ENCODE assay signal across 28 mouse cellular contexts in genomic region chr1:28602383-28602782, GRCm38 (mm10).
DNase-seq lines count a peak whose midpoint lies in the region; ATAC-seq and TF ChIP-seq lines count a peak whose summit lies in the region.
"Had no signal": no experiment of that assay in that cellular context is flagged by ENCODE, and none has a peak within 500 bp of the region (broad histone marks: within the 10 kb centered on the region; RNA-seq: fewer than 3 reads in every experiment).

No protein-coding gene starts in this region.

- H3K9ac ChIP-seq in forebrain, embryonic 14.5 days (ENCODE audit: low read length): no peak overlapping the region
- no peak overlapping the region for H3K9ac ChIP-seq in forebrain, postnatal 0 days
- H3K9ac ChIP-seq in lung, embryonic 14.5 days: no peak overlapping the region
- H3K9ac ChIP-seq in midbrain, embryonic 14.5 days (replicated peaks; ENCODE audit: low read length): no peak overlapping the region
- no peak overlapping the region for H3K9ac ChIP-seq in midbrain, embryonic 13.5 days (replicated peaks)
- H3K9ac ChIP-seq: embryonic facial prominence, embryonic 13.5 days; embryonic facial prominence, embryonic 15.5 days; forebrain, embryonic 12.5 days; forebrain, embryonic 15.5 days had no signal

- WGBS in forebrain, embryonic 14.5 days: 82% methylated on average over 1 of the region's 1 CpGs
- WGBS in forebrain, postnatal 0 days: 76% methylated on average over 1 of the region's 1 CpGs
- 32% methylated on average over 1 of the region's 1 CpGs for WGBS in lung, embryonic 14.5 days
- WGBS in midbrain, embryonic 14.5 days: 70% methylated on average over 1 of the region's 1 CpGs
- 69% methylated on average over 1 of the region's 1 CpGs for WGBS in midbrain, embryonic 13.5 days

- DNase-seq in forebrain, embryonic 14.5 days (ENCODE audit: low spot score): peak; percentile 3
- no peak for DNase-seq in forebrain, postnatal 0 days
- DNase-seq in lung, embryonic 14.5 days: peak; percentile 55
- no peak for DNase-seq in lung, postnatal 4 days
- peak; percentile 12 for DNase-seq in midbrain, embryonic 14.5 days
- DNase-seq in telencephalon, adult 2 months (ENCODE audit: low read depth, low spot score): peak; percentile 23
- DNase-seq in spleen, postnatal 10 days (ENCODE audit: low spot score in 2 of 2): no peak
- DNase-seq: adrenal gland, adult 2 months; adrenal gland, postnatal 10 days; adrenal gland, postnatal 25 days; B cell, adult 2 months; cerebellum, adult 11 months; cerebellum, adult 18-20 months; cerebellum, adult 8-10 months; cerebellum, adult 9-11 months; cerebellum, postnatal 14 days; cerebellum, postnatal 36 days; embryo, embryonic 11 days had no signal

- TF ChIP-seq CTCF in forebrain, postnatal 0 days (IDR thresholded peaks at IDR 0.05; ENCODE audit: low read depth): no peak
- no peak for TF ChIP-seq CTCF in lung, embryonic 14.5 days (IDR thresholded peaks at IDR 0.05; ENCODE audit: low read depth)

- H3K4me1 ChIP-seq in forebrain, embryonic 14.5 days (ENCODE audit: control insufficient read depth, insufficient read depth, low read length): no peaks in the 10 kb centered on the region
- H3K4me1 ChIP-seq in forebrain, postnatal 0 days (ENCODE audit: insufficient read depth): no peaks in the 10 kb centered on the region
- no peaks in the 10 kb centered on the region for H3K4me1 ChIP-seq in lung, embryonic 14.5 days (ENCODE audit: insufficient read depth)
- no peaks in the 10 kb centered on the region for H3K4me1 ChIP-seq in midbrain, embryonic 14.5 days (ENCODE audit: control insufficient read depth, insufficient read depth, low read length)
- H3K4me1 ChIP-seq in midbrain, embryonic 13.5 days (replicated peaks): no peaks in the 10 kb centered on the region
- H3K4me1 ChIP-seq: embryonic facial prominence, embryonic 13.5 days; embryonic facial prominence, embryonic 15.5 days; forebrain, embryonic 10.5 days; forebrain, embryonic 12.5 days; forebrain, embryonic 15.5 days had no signal

- H3K27me3 ChIP-seq in forebrain, embryonic 14.5 days (replicated peaks; ENCODE audit: control insufficient read depth, insufficient read depth, low read length): no peaks in the 10 kb centered on the region
- no peaks in the 10 kb centered on the region for H3K27me3 ChIP-seq in forebrain, postnatal 0 days (ENCODE audit: insufficient read depth, low read length)
- H3K27me3 ChIP-seq in lung, embryonic 14.5 days (ENCODE audit: insufficient read depth, low read length): no peaks in the 10 kb centered on the region
- no peaks in the 10 kb centered on the region for H3K27me3 ChIP-seq in midbrain, embryonic 14.5 days (ENCODE audit: control insufficient read depth, insufficient read depth, low read length)
- H3K27me3 ChIP-seq in midbrain, embryonic 13.5 days: no peaks in the 10 kb centered on the region
- H3K27me3 ChIP-seq: CH12.LX; embryonic facial prominence, embryonic 13.5 days; embryonic facial prominence, embryonic 15.5 days; forebrain, embryonic 12.5 days; forebrain, embryonic 15.5 days had no signal

- no peak overlapping the region for H3K27ac ChIP-seq in forebrain, embryonic 14.5 days (ENCODE audit: low read depth, low read length)
- no peak overlapping the region for H3K27ac ChIP-seq in forebrain, postnatal 0 days (ENCODE audit: low read depth, low read length)
- H3K27ac ChIP-seq in lung, embryonic 14.5 days (ENCODE audit: low read depth): no peak overlapping the region
- H3K27ac ChIP-seq in midbrain, embryonic 14.5 days (replicated peaks; ENCODE audit: low read depth, low read length): no peak overlapping the region
- H3K27ac ChIP-seq in midbrain, embryonic 13.5 days: no peak overlapping the region
- H3K27ac ChIP-seq: embryonic facial prominence, embryonic 13.5 days; embryonic facial prominence, embryonic 15.5 days; forebrain, embryonic 10.5 days; forebrain, embryonic 12.5 days; forebrain, embryonic 15.5 days had no signal

- no peaks in the 10 kb centered on the region for H3K9me3 ChIP-seq in forebrain, embryonic 14.5 days (replicated peaks; ENCODE audit: control insufficient read depth, low read length)
- no peaks in the 10 kb centered on the region for H3K9me3 ChIP-seq in forebrain, postnatal 0 days (ENCODE audit: low read length)
- H3K9me3 ChIP-seq in lung, embryonic 14.5 days (ENCODE audit: low read depth, low read length): no peaks in the 10 kb centered on the region
- no peaks in the 10 kb centered on the region for H3K9me3 ChIP-seq in midbrain, embryonic 14.5 days (ENCODE audit: control insufficient read depth, low read length)
- H3K9me3 ChIP-seq in midbrain, embryonic 13.5 days: no peaks in the 10 kb centered on the region
- H3K9me3 ChIP-seq: embryonic facial prominence, embryonic 13.5 days; embryonic facial prominence, embryonic 15.5 days; forebrain, embryonic 10.5 days; forebrain, embryonic 12.5 days; forebrain, embryonic 15.5 days; G1E had no signal

- H3K4me2 ChIP-seq in forebrain, embryonic 14.5 days (ENCODE audit: low read length): no peak overlapping the region
- H3K4me2 ChIP-seq in forebrain, postnatal 0 days (ENCODE audit: low read depth): no peak overlapping the region
- no peak overlapping the region for H3K4me2 ChIP-seq in lung, embryonic 14.5 days
- no peak overlapping the region for H3K4me2 ChIP-seq in midbrain, embryonic 14.5 days (ENCODE audit: low read length)
- H3K4me2 ChIP-seq in midbrain, embryonic 13.5 days (replicated peaks): no peak overlapping the region
- H3K4me2 ChIP-seq: embryonic facial prominence, embryonic 13.5 days; embryonic facial prominence, embryonic 15.5 days; forebrain, embryonic 12.5 days; forebrain, embryonic 15.5 days had no signal

- ATAC-seq in forebrain, embryonic 14.5 days: no peak
- no peak for ATAC-seq in forebrain, postnatal 0 days
- no peak for ATAC-seq in lung, embryonic 14.5 days (ENCODE audit: insufficient read depth)
- no peak for ATAC-seq in midbrain, embryonic 14.5 days (ENCODE audit: low FRiP score, low TSS enrichment)
- ATAC-seq in midbrain, embryonic 13.5 days: no peak
- ATAC-seq: CD4-positive, CD25-positive, alpha-beta regulatory T cell, adult 4 months; forebrain, embryonic 15.5 days had no signal

- no peaks in the 10 kb centered on the region for H3K36me3 ChIP-seq in forebrain, embryonic 14.5 days (ENCODE audit: control insufficient read depth, insufficient read depth, low read length)
- H3K36me3 ChIP-seq in forebrain, postnatal 0 days (ENCODE audit: insufficient read depth): no peaks in the 10 kb centered on the region
- H3K36me3 ChIP-seq in lung, embryonic 14.5 days (ENCODE audit: insufficient read depth): no peaks in the 10 kb centered on the region
- no peaks in the 10 kb centered on the region for H3K36me3 ChIP-seq in midbrain, embryonic 14.5 days (ENCODE audit: control insufficient read depth, insufficient read depth, low read length)
- H3K36me3 ChIP-seq in midbrain, embryonic 13.5 days: no peaks in the 10 kb centered on the region
- H3K36me3 ChIP-seq: embryonic facial prominence, embryonic 13.5 days; embryonic facial prominence, embryonic 15.5 days; forebrain, embryonic 10.5 days; forebrain, embryonic 12.5 days; forebrain, embryonic 15.5 days; G1E had no signal

- H3K4me3 ChIP-seq in forebrain, embryonic 14.5 days (ENCODE audit: low read depth, low read length): no peak overlapping the region
- H3K4me3 ChIP-seq in forebrain, postnatal 0 days (ENCODE audit: low read depth, low read length): no peak overlapping the region
- no peak overlapping the region for H3K4me3 ChIP-seq in lung, embryonic 14.5 days (ENCODE audit: low read depth, low read length)
- H3K4me3 ChIP-seq in midbrain, embryonic 14.5 days (replicated peaks; ENCODE audit: low read depth, low read length): no peak overlapping the region
- H3K4me3 ChIP-seq in midbrain, embryonic 13.5 days (replicated peaks): no peak overlapping the region
- H3K4me3 ChIP-seq: embryonic facial prominence, embryonic 13.5 days; embryonic facial prominence, embryonic 15.5 days; erythroblast, embryonic 14.5 days; forebrain, embryonic 10.5 days; forebrain, embryonic 12.5 days; forebrain, embryonic 15.5 days had no signal

Comparison
In these comparisons a context has a peak if more than half of its experiments do, and no peak if none do; other contexts are left out.
1. DNase-seq: peak in forebrain, embryonic 14.5 days (single experiment), lung, embryonic 14.5 days (single experiment), midbrain, embryonic 14.5 days (single experiment) and telencephalon, adult 2 months (single experiment); none in forebrain, postnatal 0 days (single experiment), lung, postnatal 4 days (0 of 2) and spleen, postnatal 10 days (0 of 2).